Mouse (Mus musculus) heart, embryonic 15.5 days (tissue): ENCODE measurements at regions not wholly inside any gene's neighbourhood (a gene's known extent, or its start where the extent isn't known, plus 50 kb on each side); places are given as distances from the start of the nearest gene placed in this dataset.

Experiments used
- ATAC-seq: fragments of 200-750 bp; cut with Nextera tagmentation; replicated peaks from 2 replicates; pipeline ENCODE4 v1.8.0; 2017; ENCODE audit warnings: low read depth, moderate TSS enrichment; ENCODE audit not compliant: insufficient number of reproducible peaks, insufficient read depth, low FRiP score
- H3K27ac ChIP-seq: fragments of 300-500 bp; sonication (generic); 2 replicates; pipeline ENCODE4 v1.5.1; 2015; ENCODE audit warnings: mild to moderate bottlenecking, inconsistent platforms
- H3K27me3 ChIP-seq: fragments of 300-500 bp; sonication (generic); 2 replicates; pipeline ENCODE4 v1.6.1; 2015; ENCODE audit warnings: inconsistent platforms
- H3K36me3 ChIP-seq: fragments of 300-500 bp; sonication (generic); 2 replicates; pipeline ENCODE4 v1.6.1; 2015; ENCODE audit warnings: mild to moderate bottlenecking, inconsistent platforms
- H3K4me1 ChIP-seq: fragments of 300-500 bp; sonication (generic); replicated peaks from 2 replicates; pipeline ENCODE4 v1.6.1; 2015; ENCODE audit warnings: inconsistent platforms
- H3K4me2 ChIP-seq: fragments of 300-500 bp; sonication (generic); 2 replicates; pipeline ENCODE4 v1.6.1; 2015; ENCODE audit warnings: inconsistent platforms, mild to moderate bottlenecking, moderate library complexity
- H3K4me3 ChIP-seq: fragments of 300-500 bp; sonication (generic); 2 replicates; pipeline ENCODE4 v1.5.1; 2015; ENCODE audit warnings: mild to moderate bottlenecking, inconsistent platforms
- H3K9ac ChIP-seq: fragments of 300-500 bp; sonication (generic); 2 replicates; pipeline ENCODE4 v1.6.1; 2015; ENCODE audit warnings: mild to moderate bottlenecking, inconsistent platforms
- H3K9me3 ChIP-seq: fragments of 300-500 bp; sonication (generic); replicated peaks from 2 replicates; pipeline ENCODE4 v1.6.1; 2016; ENCODE audit warnings: inconsistent platforms
- WGBS: fragments of 180-500 bp; shearing (Covaris S2); methylation state at CpG from one replicate; pipeline ENCODE4 v1.1.7; 2015; ENCODE audit warnings: mixed read lengths; 5-methylcytosine and 5-hydroxymethylcytosine counted together

DNA sequence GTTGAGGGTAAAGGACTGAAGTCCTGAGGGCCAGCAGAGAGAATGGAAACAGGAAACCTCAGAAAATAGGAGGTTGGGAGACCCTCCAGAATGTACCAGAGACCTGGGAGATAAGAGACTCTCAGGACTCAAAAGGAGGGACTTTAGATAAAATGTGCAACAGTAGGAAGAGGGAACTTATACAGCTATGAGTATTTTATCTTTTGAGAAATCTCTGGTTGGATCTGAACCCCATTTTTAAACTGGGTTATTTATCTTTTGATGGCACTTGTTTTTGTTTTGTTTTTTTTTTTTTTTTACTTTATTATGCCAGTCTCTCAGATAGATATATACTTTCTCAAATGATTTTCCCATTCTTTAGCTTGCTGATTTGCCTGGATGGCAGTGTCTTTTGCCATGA lies 377.1 kb upstream of the Slitrk5 start:
- H3K4me1 ChIP-seq, result no peaks in the 10 kb centered on the region
- no peak for ATAC-seq
- no peak overlapping the region for H3K4me2 ChIP-seq
- no peak overlapping the region for H3K27ac ChIP-seq
- no peaks in the 10 kb centered on the region for H3K27me3 ChIP-seq
- no peaks in the 10 kb centered on the region for H3K36me3 ChIP-seq
- H3K9ac ChIP-seq, result no peak overlapping the region
- no peak overlapping the region for H3K4me3 ChIP-seq
- no peaks in the 10 kb centered on the region for H3K9me3 ChIP-seq

DNA sequence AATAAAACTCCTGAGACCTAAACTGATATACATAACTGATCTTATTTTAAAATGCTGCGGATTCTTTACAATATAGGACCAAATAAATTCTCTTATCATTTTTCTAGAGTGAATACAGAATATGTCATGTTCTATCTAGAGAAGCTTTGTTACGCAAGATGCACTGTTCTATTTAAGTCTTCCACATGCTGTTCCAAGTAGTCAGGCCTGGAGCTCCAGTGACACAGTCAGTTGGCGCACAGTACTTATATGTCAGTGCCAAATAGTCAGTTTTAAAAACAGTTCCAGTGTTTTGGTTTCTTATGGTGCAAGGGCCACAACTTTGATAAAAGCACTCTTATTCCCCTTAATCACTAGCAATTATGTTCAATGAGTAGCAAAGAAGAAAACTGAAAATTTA lies 344.3 kb upstream of the Slitrk5 start:
- Histone ChIP-seq H3K4me1 (no peaks in the 10 kb centered on the region), H3K4me2 (no peak overlapping the region), H3K27me3 (no peaks in the 10 kb centered on the region), H3K9ac (no peak overlapping the region), H3K4me3 (no peak overlapping the region), H3K36me3 (no peaks in the 10 kb centered on the region), H3K9me3 (no peaks in the 10 kb centered on the region), H3K27ac (no peak overlapping the region)
- no peak for ATAC-seq
- 79% methylated on average over 3 of the region's 3 CpGs for WGBS

DNA sequence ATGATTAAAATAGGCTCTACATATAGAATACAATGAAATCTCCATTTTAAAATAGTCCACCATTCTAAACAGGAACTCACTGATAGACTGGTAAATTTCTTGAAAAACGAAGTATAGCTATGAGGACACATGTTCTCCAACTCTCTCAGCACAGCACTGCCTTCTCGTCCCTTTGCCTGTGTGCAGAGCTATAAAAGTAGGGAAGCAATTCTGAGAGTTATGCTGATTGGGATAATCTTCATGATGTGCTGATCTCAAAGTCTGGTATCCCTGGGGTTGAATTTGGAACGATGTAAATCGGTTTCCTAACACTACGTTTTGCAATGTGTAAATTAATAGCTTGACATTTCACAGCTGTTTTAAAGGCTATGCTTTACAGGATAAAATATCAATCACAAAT lies 321.4 kb upstream of the Slitrk5 start:
- 72% methylated on average over 5 of the region's 5 CpGs for WGBS
- Histone ChIP-seq H3K4me2 (no peak overlapping the region), H3K27me3 (no peaks in the 10 kb centered on the region), H3K4me3 (no peak overlapping the region), H3K36me3 (no peaks in the 10 kb centered on the region), H3K27ac (no peak overlapping the region), H3K9me3 (no peaks in the 10 kb centered on the region), H3K4me1 (no peaks in the 10 kb centered on the region), H3K9ac (no peak overlapping the region)
- ATAC-seq, result no peak

DNA sequence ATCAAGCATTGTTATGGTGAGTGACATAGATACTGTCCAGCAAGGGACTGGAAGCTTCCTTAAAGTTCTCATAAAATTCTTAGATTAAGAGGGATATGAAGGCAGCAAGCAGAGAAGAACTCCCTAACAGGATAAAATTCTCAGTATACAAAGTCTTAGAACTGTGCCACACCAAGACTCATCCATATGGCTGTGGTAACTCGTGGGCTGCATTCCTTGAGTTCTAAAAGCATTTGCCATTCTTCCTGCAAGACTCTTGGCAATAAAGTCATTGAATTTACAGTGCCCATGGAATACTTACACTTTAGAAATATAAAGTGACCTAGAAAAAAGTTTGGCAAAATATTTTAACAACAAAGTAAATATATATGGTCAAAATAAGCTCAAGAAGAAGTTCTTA lies 278.1 kb upstream of the Slitrk5 start:
- Histone ChIP-seq H3K4me2 (no peak overlapping the region), H3K27me3 (no peaks in the 10 kb centered on the region), H3K36me3 (no peaks in the 10 kb centered on the region), H3K9me3 (no peaks in the 10 kb centered on the region), H3K9ac (no peak overlapping the region), H3K27ac (no peak overlapping the region), H3K4me1 (no peaks in the 10 kb centered on the region), H3K4me3 (no peak overlapping the region)
- no peak for ATAC-seq
- 50% methylated on average over 1 of the region's 1 CpGs for WGBS

DNA sequence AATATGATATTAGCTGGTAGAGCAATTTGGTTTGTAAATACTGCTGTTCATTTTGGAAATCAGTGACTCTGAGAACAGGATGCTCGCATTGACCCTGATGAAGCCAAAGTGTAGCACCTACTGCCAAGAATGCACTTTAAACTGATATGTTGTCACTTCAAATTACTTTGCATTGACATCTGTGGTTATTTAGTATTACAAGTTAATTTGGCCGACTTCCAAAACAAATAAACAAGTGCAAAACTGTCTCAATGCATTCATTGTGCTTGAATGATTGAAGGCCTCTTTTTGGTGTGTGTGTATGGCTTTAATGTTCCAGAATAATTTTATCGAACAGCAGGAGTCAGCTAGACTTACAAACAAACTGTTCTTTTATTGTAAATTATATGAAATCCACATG lies 274.1 kb upstream of the Slitrk5 start:
- no peak for ATAC-seq
- Histone ChIP-seq H3K36me3 (no peaks in the 10 kb centered on the region), H3K4me1 (no peaks in the 10 kb centered on the region), H3K4me2 (no peak overlapping the region), H3K9me3 (no peaks in the 10 kb centered on the region), H3K27ac (no peak overlapping the region), H3K27me3 (no peaks in the 10 kb centered on the region), H3K4me3 (no peak overlapping the region), H3K9ac (no peak overlapping the region)
- WGBS, result 56% methylated on average over 3 of the region's 3 CpGs

DNA sequence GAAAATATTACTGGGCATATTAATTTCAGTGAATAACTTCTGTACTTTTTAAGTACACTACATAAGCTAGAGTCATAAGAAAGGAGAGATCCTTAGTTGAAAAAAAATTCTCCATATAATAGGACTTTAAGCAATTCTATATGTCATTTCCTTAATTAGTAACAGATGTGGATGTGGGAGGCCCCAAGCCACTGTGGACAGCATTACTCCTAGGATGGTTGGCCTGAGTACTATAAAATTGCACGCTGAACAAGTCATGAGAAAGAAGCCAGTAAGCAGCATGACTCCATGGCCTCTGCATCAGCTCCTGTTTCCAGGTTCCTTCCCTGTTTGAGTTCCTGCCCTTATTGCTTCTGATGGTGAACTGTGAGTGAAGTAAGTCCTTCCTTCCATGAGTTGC lies 272.4 kb upstream of the Slitrk5 start:
- no peak overlapping the region for H3K4me2 ChIP-seq
- H3K9ac ChIP-seq, result no peak overlapping the region
- ATAC-seq, result no peak
- H3K9me3 ChIP-seq, result no peaks in the 10 kb centered on the region
- no peaks in the 10 kb centered on the region for H3K27me3 ChIP-seq
- WGBS, result 61% methylated on average over 1 of the region's 1 CpGs
- no peak overlapping the region for H3K27ac ChIP-seq
- H3K4me1 ChIP-seq, result no peaks in the 10 kb centered on the region
- H3K4me3 ChIP-seq, result no peak overlapping the region
- H3K36me3 ChIP-seq, result no peaks in the 10 kb centered on the region

DNA sequence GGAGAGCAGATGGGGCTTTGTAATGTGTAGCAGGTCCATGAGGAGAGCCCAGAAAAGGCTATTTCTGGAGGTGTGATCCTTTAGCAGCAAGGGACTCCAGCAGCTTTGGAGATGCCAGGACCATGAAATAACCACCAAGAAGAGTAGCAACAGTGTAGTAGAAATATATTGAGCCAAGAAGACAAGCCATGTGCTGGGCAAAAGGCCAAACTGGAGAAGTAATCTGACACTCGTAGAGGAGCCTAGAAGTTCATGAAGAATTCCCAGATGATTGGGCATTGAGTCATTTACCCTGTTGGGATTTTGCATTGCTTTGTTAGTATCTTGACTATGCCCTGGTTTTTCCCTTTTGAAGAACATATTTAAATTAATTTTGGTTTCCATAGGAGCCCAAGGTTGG lies 271.3 kb upstream of the Slitrk5 start:
- no peak overlapping the region for H3K4me2 ChIP-seq
- no peak for ATAC-seq
- no peaks in the 10 kb centered on the region for H3K9me3 ChIP-seq
- H3K4me3 ChIP-seq, result no peak overlapping the region
- no peak overlapping the region for H3K27ac ChIP-seq
- no peaks in the 10 kb centered on the region for H3K27me3 ChIP-seq
- H3K9ac ChIP-seq, result no peak overlapping the region
- 23% methylated on average over 1 of the region's 1 CpGs for WGBS
- H3K36me3 ChIP-seq, result no peaks in the 10 kb centered on the region
- H3K4me1 ChIP-seq, result no peaks in the 10 kb centered on the region

DNA sequence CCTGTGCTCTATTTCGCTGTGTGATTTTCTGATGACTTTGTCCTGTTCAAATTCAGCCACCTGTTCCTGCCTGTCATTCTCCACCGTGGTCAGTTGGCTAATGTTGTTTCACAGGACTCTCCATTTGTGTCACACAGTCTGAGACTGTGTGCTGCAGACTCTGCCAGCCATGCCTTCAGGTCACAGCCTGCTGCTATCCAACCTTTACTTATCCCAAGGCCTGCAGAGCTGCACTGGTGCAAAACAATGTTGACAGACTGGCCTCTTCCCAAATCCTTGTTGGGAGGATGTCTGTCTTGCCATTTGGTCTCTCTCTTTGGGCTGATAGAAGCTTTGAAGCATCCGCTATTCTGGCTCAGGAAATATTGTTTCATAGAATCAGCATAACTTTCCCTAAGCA lies 261.4 kb upstream of the Slitrk5 start:
- Histone ChIP-seq H3K27me3 (no peaks in the 10 kb centered on the region), H3K36me3 (no peaks in the 10 kb centered on the region), H3K9me3 (no peaks in the 10 kb centered on the region), H3K9ac (no peak overlapping the region), H3K27ac (no peak overlapping the region), H3K4me3 (no peak overlapping the region), H3K4me2 (no peak overlapping the region), H3K4me1 (no peaks in the 10 kb centered on the region)
- no peak for ATAC-seq
- 79% methylated on average over 3 of the region's 3 CpGs for WGBS

DNA sequence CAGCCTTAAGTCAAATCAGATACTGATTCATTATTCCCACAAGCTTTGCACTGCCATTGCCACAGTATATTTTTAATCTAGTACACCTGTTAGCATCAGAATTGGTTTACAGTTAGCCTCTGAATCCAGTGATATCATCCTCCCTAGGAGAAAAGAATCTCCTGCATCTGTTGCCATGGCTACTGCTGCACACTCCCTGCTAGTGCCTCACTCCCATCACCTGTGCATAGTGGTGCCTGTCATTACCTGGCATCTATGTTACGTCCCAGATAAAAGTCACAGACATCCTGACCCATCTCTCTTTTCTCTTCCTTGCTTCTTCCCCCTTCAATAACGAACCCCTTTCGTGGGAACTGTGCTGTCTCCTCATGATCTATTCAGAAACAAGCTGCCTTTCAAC lies 256.4 kb upstream of the Slitrk5 start:
- H3K36me3 ChIP-seq, result no peaks in the 10 kb centered on the region
- H3K9ac ChIP-seq, result no peak overlapping the region
- H3K4me3 ChIP-seq, result no peak overlapping the region
- H3K27ac ChIP-seq, result no peak overlapping the region
- no peaks in the 10 kb centered on the region for H3K4me1 ChIP-seq
- H3K4me2 ChIP-seq, result no peak overlapping the region
- no peaks in the 10 kb centered on the region for H3K9me3 ChIP-seq
- no peaks in the 10 kb centered on the region for H3K27me3 ChIP-seq
- WGBS, result 69% methylated on average over 3 of the region's 3 CpGs
- ATAC-seq, result no peak

DNA sequence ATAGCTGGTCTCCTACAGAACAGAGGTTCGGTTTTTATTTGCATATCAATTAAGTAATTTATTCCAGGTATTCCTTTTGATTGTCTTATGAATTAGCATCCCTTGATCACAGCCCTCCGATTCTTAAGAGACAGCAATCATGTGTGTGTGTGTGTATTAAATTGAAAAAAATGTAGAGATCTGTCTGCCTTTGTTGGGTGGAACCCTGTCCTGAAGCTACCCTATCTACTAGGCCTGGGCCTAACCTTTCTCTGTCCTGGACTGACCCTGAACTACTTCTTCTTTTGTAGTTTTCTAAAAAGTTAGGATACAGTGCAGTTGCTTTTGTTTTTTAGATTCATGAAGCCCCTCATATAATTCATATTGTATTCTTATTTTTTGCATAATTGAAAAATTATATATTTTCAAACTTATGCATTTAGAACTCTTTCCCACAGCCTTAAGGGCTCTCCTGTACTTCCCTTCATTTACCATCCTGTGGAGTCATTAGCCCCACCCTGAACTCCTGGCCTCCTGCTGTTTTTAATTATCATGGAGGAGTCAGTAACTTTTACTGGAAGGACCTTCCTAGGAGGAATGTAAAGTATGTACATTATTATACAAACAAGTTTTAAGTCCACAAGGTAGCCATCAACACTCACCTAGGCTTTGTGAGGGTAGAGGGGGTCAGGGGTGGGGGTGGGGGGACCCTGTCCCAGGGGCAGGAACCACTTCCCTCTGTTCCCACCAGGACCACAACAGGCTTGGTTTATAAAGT lies 245.6 kb upstream of the Slitrk5 start:
- H3K4me1 ChIP-seq, result no peaks in the 10 kb centered on the region
- H3K4me2 ChIP-seq, result no peak overlapping the region
- no peaks in the 10 kb centered on the region for H3K36me3 ChIP-seq
- H3K4me3 ChIP-seq, result no peak overlapping the region
- 85% methylated on average over 2 of the region's 2 CpGs for WGBS
- H3K9ac ChIP-seq, result no peak overlapping the region
- no peaks in the 10 kb centered on the region for H3K27me3 ChIP-seq
- ATAC-seq, result no peak
- no peak overlapping the region for H3K27ac ChIP-seq
- H3K9me3 ChIP-seq, result no peaks in the 10 kb centered on the region
